Comparison of ENCODE assay signal across 9 mouse cellular contexts in the genomic region with DNA sequence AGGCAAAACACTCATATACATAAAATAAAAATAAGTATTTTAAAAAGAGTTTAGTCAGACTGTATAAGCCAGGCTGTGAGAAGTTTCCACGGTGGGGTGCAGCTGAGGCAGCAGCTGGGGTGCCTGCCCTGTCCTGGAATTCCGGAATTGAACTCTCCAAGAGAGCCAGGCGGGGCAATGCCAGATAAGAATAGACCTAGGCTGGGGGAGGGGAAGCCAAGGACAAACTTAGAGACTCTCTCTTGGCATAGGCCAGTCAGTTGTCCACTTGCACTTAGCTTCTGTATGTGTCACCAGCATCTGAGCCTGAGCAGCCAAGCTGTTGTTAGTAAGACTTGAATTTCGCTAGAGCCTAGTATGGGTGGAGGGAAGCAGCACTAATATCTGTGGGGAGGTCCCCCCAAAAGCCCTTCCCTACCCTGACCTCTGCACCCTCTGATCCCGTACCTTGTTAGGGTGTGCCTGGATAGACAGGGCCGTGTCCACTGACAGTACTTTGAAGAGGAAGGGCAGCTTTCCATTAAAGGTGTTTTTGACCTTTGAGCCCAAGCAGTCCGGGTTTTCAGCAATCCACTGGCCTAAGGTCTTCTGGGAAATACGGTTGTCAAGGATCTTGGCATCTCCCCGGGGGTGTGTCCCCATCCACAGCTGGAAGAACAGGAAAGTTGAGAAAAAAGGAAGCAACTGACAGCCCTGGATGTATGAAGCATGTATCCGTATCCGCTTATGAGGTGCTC. TPM values are rescaled to one million over a fixed set of nuclear protein-coding genes. Genes with fewer than 3 reads are reported as not detected.
A peak's percentile ranks its signal among the peaks of the same experiment; 100 is the strongest.
DNase-seq lines count a peak whose midpoint lies in the region; ATAC-seq and TF ChIP-seq lines count a peak whose summit lies in the region.
"Had no signal": no experiment of that assay in that cellular context is flagged by ENCODE, and none has a peak within 500 bp of the region (broad histone marks: within the 10 kb centered on the region; RNA-seq: fewer than 3 reads in every experiment).

No protein-coding gene starts in this region.

- H3K27ac ChIP-seq in layer of hippocampus, adult 2 months = peak overlapping the region; percentile 21; the same call in 1 of the 2 replicates
- H3K27ac ChIP-seq in intestine, embryonic 16.5 days (ENCODE audit: low read length) = peak overlapping the region; percentile 91
- 0 out of 2 replicates have a peak overlapping the region, but pooled peaks have one; percentile 3 for H3K27ac ChIP-seq in stomach, embryonic 14.5 days (ENCODE audit: low read length)
- H3K27ac ChIP-seq in forebrain, embryonic 15.5 days (replicated peaks) = no peak overlapping the region
- H3K27ac ChIP-seq in forebrain, embryonic 14.5 days (ENCODE audit: low read depth, low read length) = no peak overlapping the region
- H3K27ac ChIP-seq: liver, embryonic 13.5 days had no signal

- no peak overlapping the region for H3K4me3 ChIP-seq in layer of hippocampus, adult 2 months
- H3K4me3 ChIP-seq in intestine, embryonic 16.5 days (ENCODE audit: low read length) = no peak overlapping the region
- H3K4me3 ChIP-seq in stomach, embryonic 14.5 days (ENCODE audit: low read depth, low read length) = no peak overlapping the region
- no peak overlapping the region for H3K4me3 ChIP-seq in forebrain, embryonic 15.5 days
- H3K4me3 ChIP-seq in forebrain, embryonic 14.5 days (ENCODE audit: low read depth, low read length) = no peak overlapping the region
- H3K4me3 ChIP-seq: liver, embryonic 13.5 days had no signal

- peak; percentile 80 for ATAC-seq in intestine, embryonic 16.5 days
- ATAC-seq in stomach, embryonic 14.5 days (ENCODE audit: insufficient number of reproducible peaks, insufficient read depth, low FRiP score, low read depth) = no peak
- no peak for ATAC-seq in forebrain, embryonic 15.5 days (replicated peaks)
- no peak for ATAC-seq in forebrain, embryonic 14.5 days

- peaks cover 35% of the 10 kb centered on the region for H3K4me1 ChIP-seq in intestine, embryonic 16.5 days (ENCODE audit: control insufficient read depth, insufficient read depth, low read length)
- H3K4me1 ChIP-seq in stomach, embryonic 14.5 days (ENCODE audit: control insufficient read depth, insufficient read depth, low read length) = peaks cover 6% of the 10 kb centered on the region; the same call in 1 of the 2 replicates
- peaks cover 18% of the 10 kb centered on the region for H3K4me1 ChIP-seq in forebrain, embryonic 15.5 days
- peaks cover 5% of the 10 kb centered on the region for H3K4me1 ChIP-seq in forebrain, embryonic 14.5 days (ENCODE audit: control insufficient read depth, insufficient read depth, low read length)

- no peaks in the 10 kb centered on the region for H3K9me3 ChIP-seq in intestine, embryonic 16.5 days (ENCODE audit: control insufficient read depth, low read length)
- no peaks in the 10 kb centered on the region for H3K9me3 ChIP-seq in stomach, embryonic 14.5 days (ENCODE audit: control insufficient read depth, low read depth, low read length)
- H3K9me3 ChIP-seq in forebrain, embryonic 15.5 days = no peaks in the 10 kb centered on the region
- no peaks in the 10 kb centered on the region for H3K9me3 ChIP-seq in forebrain, embryonic 14.5 days (replicated peaks; ENCODE audit: control insufficient read depth, low read length)
- H3K9me3 ChIP-seq: liver, embryonic 13.5 days had no signal

- peak overlapping the region; percentile 35 for H3K4me2 ChIP-seq in intestine, embryonic 16.5 days (ENCODE audit: low read depth, low read length)
- no peak overlapping the region for H3K4me2 ChIP-seq in stomach, embryonic 14.5 days (replicated peaks; ENCODE audit: low read depth, low read length)
- H3K4me2 ChIP-seq in forebrain, embryonic 15.5 days (replicated peaks) = no peak overlapping the region
- H3K4me2 ChIP-seq in forebrain, embryonic 14.5 days (ENCODE audit: low read length) = no peak overlapping the region
- H3K4me2 ChIP-seq: liver, embryonic 13.5 days had no signal

- H3K36me3 ChIP-seq in intestine, embryonic 16.5 days (ENCODE audit: control insufficient read depth, insufficient read depth, low read length) = peaks cover 6% of the 10 kb centered on the region; the same call in 1 of the 2 replicates
- peaks cover 20% of the 10 kb centered on the region for H3K36me3 ChIP-seq in stomach, embryonic 14.5 days (ENCODE audit: control insufficient read depth, insufficient read depth, low read length)
- H3K36me3 ChIP-seq in forebrain, embryonic 15.5 days = peaks cover 24% of the 10 kb centered on the region; the same call in 1 of the 2 replicates
- H3K36me3 ChIP-seq in forebrain, embryonic 14.5 days (ENCODE audit: control insufficient read depth, insufficient read depth, low read length) = peaks cover 52% of the 10 kb centered on the region

- 0 out of 2 replicates have a peak overlapping the region, but pooled peaks have one; percentile 36 for H3K9ac ChIP-seq in intestine, embryonic 16.5 days (ENCODE audit: low read depth, low read length)
- no peak overlapping the region for H3K9ac ChIP-seq in stomach, embryonic 14.5 days (replicated peaks; ENCODE audit: low read depth, low read length)
- H3K9ac ChIP-seq in forebrain, embryonic 15.5 days (replicated peaks) = no peak overlapping the region
- H3K9ac ChIP-seq in forebrain, embryonic 14.5 days (ENCODE audit: low read length) = no peak overlapping the region
- H3K9ac ChIP-seq: liver, embryonic 13.5 days had no signal

- 55% methylated on average over 11 of the region's 11 CpGs for WGBS in intestine, embryonic 16.5 days
- WGBS in stomach, embryonic 14.5 days = 73% methylated on average over 11 of the region's 11 CpGs
- WGBS in forebrain, embryonic 15.5 days = 92% methylated on average over 11 of the region's 11 CpGs
- 90% methylated on average over 11 of the region's 11 CpGs for WGBS in forebrain, embryonic 14.5 days

- DNase-seq in adrenal gland, adult (ENCODE audit: inconsistent age in 2 of 2, low spot score in 1 of 2) = peak; percentile 62 to 81
- no peak for DNase-seq in adrenal gland, postnatal 4 days (ENCODE audit: low spot score in 2 of 2)
- no peak for DNase-seq in layer of hippocampus, adult 2 months (ENCODE audit: low spot score in 2 of 2)
- DNase-seq in layer of hippocampus, adult 8-10 months (ENCODE audit: low spot score in 2 of 2) = no peak
- no peak for DNase-seq in forebrain, embryonic 14.5 days (ENCODE audit: low spot score)
- DNase-seq: liver, embryonic 13.5 days had no signal

- H3K27me3 ChIP-seq in intestine, embryonic 16.5 days (replicated peaks; ENCODE audit: control insufficient read depth, insufficient read depth, low read length) = no peaks in the 10 kb centered on the region
- H3K27me3 ChIP-seq in stomach, embryonic 14.5 days (ENCODE audit: control insufficient read depth, insufficient read depth, low read length) = no peaks in the 10 kb centered on the region
- H3K27me3 ChIP-seq in forebrain, embryonic 15.5 days = no peaks in the 10 kb centered on the region
- no peaks in the 10 kb centered on the region for H3K27me3 ChIP-seq in forebrain, embryonic 14.5 days (replicated peaks; ENCODE audit: control insufficient read depth, insufficient read depth, low read length)
- H3K27me3 ChIP-seq: liver, embryonic 13.5 days had no signal

- TF ChIP-seq CTCF in layer of hippocampus, adult 2 months (conservative IDR thresholded peaks at IDR 0.05) = no peak

RNA-seq across cellular contexts. Expression of a gene that starts 2.3 kb away (rescaled TPM):
- total RNA-seq in adrenal gland, postnatal 4 days (2021) = 10 to 100 TPM; 50.7 to 55.7 TPM
- total RNA-seq in layer of hippocampus, adult 2 months (2021) = 10 to 100 TPM; 72.5 to 77.6 TPM
- total RNA-seq in layer of hippocampus, adult 8-10 months (2022) = 10 to 100 TPM; 68.8 to 80.6 (median 77.5) TPM
- polyA plus RNA-seq in intestine, embryonic 16.5 days (2015; fragmentation: Nextera tagmentation; extraction: Ambion mirVana) = 58.4 and 59.4 TPM in 2 replicates
- polyA plus RNA-seq in stomach, embryonic 14.5 days (2014; fragmentation: Nextera tagmentation; extraction: Ambion mirVana) = 31.8 and 33.1 TPM in 2 replicates
- polyA plus RNA-seq in forebrain, embryonic 15.5 days (2015; fragmentation: Nextera tagmentation; extraction: Ambion mirVana) = 62.9 and 69.3 TPM in 2 replicates
- polyA plus RNA-seq in forebrain, embryonic 14.5 days (2014; fragmentation: Nextera tagmentation; extraction: Ambion mirVana) = 46.1 and 47.5 TPM in 2 replicates

RNA-seq across cellular contexts. Expression of a gene that starts 10.4 kb away (rescaled TPM):
- total RNA-seq in adrenal gland, postnatal 4 days (2021) = 10 to 100 TPM; 63.4 to 72.2 TPM
- 10 to 100 TPM; 22.5 to 26.3 TPM for total RNA-seq in layer of hippocampus, adult 2 months (2021)
- total RNA-seq in layer of hippocampus, adult 8-10 months (2022) = 10 to 100 TPM; 26.5 to 35.2 (median 31.9) TPM
- polyA plus RNA-seq in intestine, embryonic 16.5 days (2015; fragmentation: Nextera tagmentation; extraction: Ambion mirVana) = 95.7 and 97.2 TPM in 2 replicates
- polyA plus RNA-seq in stomach, embryonic 14.5 days (2014; fragmentation: Nextera tagmentation; extraction: Ambion mirVana) = 85.2 and 87.8 TPM in 2 replicates
- 57.7 and 60.5 TPM in 2 replicates for polyA plus RNA-seq in forebrain, embryonic 15.5 days (2015; fragmentation: Nextera tagmentation; extraction: Ambion mirVana)
- polyA plus RNA-seq in forebrain, embryonic 14.5 days (2014; fragmentation: Nextera tagmentation; extraction: Ambion mirVana) = 55.5 and 56.4 TPM in 2 replicates

RNA-seq across cellular contexts. Expression of a gene that starts 13.0 kb away (rescaled TPM):
- 10 to 100 TPM; 23.5 to 27.3 TPM for total RNA-seq in adrenal gland, postnatal 4 days (2021)
- 10 to 100 TPM; 19.9 to 25.7 TPM for total RNA-seq in layer of hippocampus, adult 2 months (2021)
- total RNA-seq in layer of hippocampus, adult 8-10 months (2022) = 10 to 100 TPM; 16.0 to 23.5 (median 20.0) TPM
- 13.6 and 13.7 TPM in 2 replicates for polyA plus RNA-seq in intestine, embryonic 16.5 days (2015; fragmentation: Nextera tagmentation; extraction: Ambion mirVana)
- 22.5 and 23.6 TPM in 2 replicates for polyA plus RNA-seq in stomach, embryonic 14.5 days (2014; fragmentation: Nextera tagmentation; extraction: Ambion mirVana)
- 24.1 and 26.2 TPM in 2 replicates for polyA plus RNA-seq in forebrain, embryonic 15.5 days (2015; fragmentation: Nextera tagmentation; extraction: Ambion mirVana)
- polyA plus RNA-seq in forebrain, embryonic 14.5 days (2014; fragmentation: Nextera tagmentation; extraction: Ambion mirVana) = 20.4 and 23.6 TPM in 2 replicates

RNA-seq across cellular contexts. Expression of a gene that starts 29.2 kb away (rescaled TPM):
- 100 to 1,000 TPM; 381 to 426 TPM for total RNA-seq in adrenal gland, postnatal 4 days (2021)
- 100 to 1,000 TPM; 372 to 376 TPM for total RNA-seq in layer of hippocampus, adult 2 months (2021)
- total RNA-seq in layer of hippocampus, adult 8-10 months (2022) = 100 to 1,000 TPM; 345 to 380 (median 364) TPM
- polyA plus RNA-seq in intestine, embryonic 16.5 days (2015; fragmentation: Nextera tagmentation; extraction: Ambion mirVana) = 980 and 987 TPM in 2 replicates
- 525 and 538 TPM in 2 replicates for polyA plus RNA-seq in stomach, embryonic 14.5 days (2014; fragmentation: Nextera tagmentation; extraction: Ambion mirVana)
- 751 and 752 TPM in 2 replicates for polyA plus RNA-seq in forebrain, embryonic 15.5 days (2015; fragmentation: Nextera tagmentation; extraction: Ambion mirVana)
- polyA plus RNA-seq in forebrain, embryonic 14.5 days (2014; fragmentation: Nextera tagmentation; extraction: Ambion mirVana) = 791 and 827 TPM in 2 replicates

RNA-seq across cellular contexts. Expression of a gene that starts 39.0 kb away (rescaled TPM):
- 10 to 100 TPM; 23.4 to 29.2 TPM for total RNA-seq in adrenal gland, postnatal 4 days (2021)
- 10 to 100 TPM; 32.7 to 35.4 TPM for total RNA-seq in layer of hippocampus, adult 2 months (2021)
- 10 to 100 TPM; 29.9 to 40.1 (median 37.8) TPM for total RNA-seq in layer of hippocampus, adult 8-10 months (2022)
- polyA plus RNA-seq in intestine, embryonic 16.5 days (2015; fragmentation: Nextera tagmentation; extraction: Ambion mirVana) = 18.0 and 19.0 TPM in 2 replicates
- polyA plus RNA-seq in stomach, embryonic 14.5 days (2014; fragmentation: Nextera tagmentation; extraction: Ambion mirVana) = 14.4 and 15.3 TPM in 2 replicates
- polyA plus RNA-seq in forebrain, embryonic 15.5 days (2015; fragmentation: Nextera tagmentation; extraction: Ambion mirVana) = 26.6 and 29.8 TPM in 2 replicates
- polyA plus RNA-seq in forebrain, embryonic 14.5 days (2014; fragmentation: Nextera tagmentation; extraction: Ambion mirVana) = 5.2 and 10.8 TPM in 2 replicates

Comparison
In these comparisons a context has a peak if more than half of its experiments do, and no peak if none do; other contexts are left out.
1. DNase-seq: peak in adrenal gland, adult (2 of 2); none in adrenal gland, postnatal 4 days (0 of 2), layer of hippocampus, adult 2 months (0 of 2), layer of hippocampus, adult 8-10 months (0 of 2) and forebrain, embryonic 14.5 days (single experiment).
2. H3K27ac ChIP-seq: peak in layer of hippocampus, adult 2 months (single experiment), intestine, embryonic 16.5 days (single experiment) and stomach, embryonic 14.5 days (single experiment); none in forebrain, embryonic 15.5 days (single experiment) and forebrain, embryonic 14.5 days (single experiment).